Comparison of ENCODE assay signal across 10 mouse cellular contexts in the genomic region with DNA sequence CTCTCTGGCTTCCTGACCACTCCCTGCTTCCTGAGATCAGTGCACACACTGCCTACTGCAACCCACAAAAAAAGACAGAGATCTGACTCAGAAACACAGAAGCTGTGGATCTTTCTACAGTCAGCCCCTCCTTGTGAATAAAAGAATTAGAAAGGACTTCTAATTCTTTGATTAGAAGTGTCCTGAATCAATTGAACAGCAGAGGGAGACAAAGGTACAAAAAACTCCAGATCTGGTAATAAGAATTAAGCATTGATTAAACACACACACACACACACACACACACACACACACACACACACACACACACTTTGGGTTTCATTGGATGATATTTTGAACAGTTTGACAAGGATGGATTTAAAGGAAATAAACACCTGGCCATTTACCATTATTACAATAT. TPM values are rescaled to one million over a fixed set of nuclear protein-coding genes. Genes with fewer than 3 reads are reported as not detected.
DNase-seq lines count a peak whose midpoint lies in the region; ATAC-seq and TF ChIP-seq lines count a peak whose summit lies in the region.
"Had no signal": no experiment of that assay in that cellular context is flagged by ENCODE, and none has a peak within 500 bp of the region (broad histone marks: within the 10 kb centered on the region; RNA-seq: fewer than 3 reads in every experiment).

No protein-coding gene starts in this region.

- no peaks in the 10 kb centered on the region for H3K36me3 ChIP-seq in liver, postnatal 0 days (replicated peaks; ENCODE audit: insufficient read depth, low read length)
- no peaks in the 10 kb centered on the region for H3K36me3 ChIP-seq in hindbrain, postnatal 0 days (ENCODE audit: insufficient read depth, low read length)
- H3K36me3 ChIP-seq: embryonic facial prominence, embryonic 13.5 days; liver, embryonic 13.5 days had no signal

- peak; percentile 17; the same call in 1 of the 2 replicates for TF ChIP-seq CTCF in liver, postnatal 0 days (IDR thresholded peaks at IDR 0.05; ENCODE audit: low read depth)
- TF ChIP-seq CTCF in hindbrain, postnatal 0 days (IDR thresholded peaks at IDR 0.05; ENCODE audit: low read depth): peak; percentile 50

- H3K9me3 ChIP-seq in liver, postnatal 0 days (ENCODE audit: low read length): no peaks in the 10 kb centered on the region
- H3K9me3 ChIP-seq in hindbrain, postnatal 0 days (ENCODE audit: low read length): no peaks in the 10 kb centered on the region
- H3K9me3 ChIP-seq: embryonic facial prominence, embryonic 13.5 days; liver, embryonic 13.5 days had no signal

- H3K27me3 ChIP-seq in liver, postnatal 0 days (ENCODE audit: insufficient read depth, low read length): no peaks in the 10 kb centered on the region
- H3K27me3 ChIP-seq in hindbrain, postnatal 0 days (ENCODE audit: insufficient read depth, low read length): no peaks in the 10 kb centered on the region
- H3K27me3 ChIP-seq: embryonic facial prominence, embryonic 13.5 days; liver, embryonic 13.5 days had no signal

- intact Hi-C loops in heart, postnatal 36 days (cut with DNase I): no loop called here

- no peak for ATAC-seq in liver, postnatal 0 days
- ATAC-seq in hindbrain, postnatal 0 days: 0 out of 2 replicates have a peak, but pooled peaks have one; percentile 53

- no peak overlapping the region for H3K27ac ChIP-seq in liver, postnatal 0 days (ENCODE audit: low read depth)
- no peak overlapping the region for H3K27ac ChIP-seq in hindbrain, postnatal 0 days
- H3K27ac ChIP-seq: embryonic facial prominence, embryonic 13.5 days; liver, embryonic 13.5 days had no signal

- H3K4me2 ChIP-seq in liver, postnatal 0 days (ENCODE audit: low read depth, low read length): no peak overlapping the region
- H3K4me2 ChIP-seq in hindbrain, postnatal 0 days (ENCODE audit: low read depth, low read length): no peak overlapping the region
- H3K4me2 ChIP-seq: embryonic facial prominence, embryonic 13.5 days; liver, embryonic 13.5 days had no signal

- DNase-seq in heart, adult 8-10 months (ENCODE audit: low spot score): peak; percentile 21
- no peak for DNase-seq in heart, postnatal 36 days
- DNase-seq in liver, postnatal 0 days: no peak
- DNase-seq in liver (no peak), NIH3T3 (ENCODE audit: low read depth) (peak; percentile 71)
- peak; percentile 63 for DNase-seq in hindbrain, postnatal 0 days (ENCODE audit: low spot score)
- DNase-seq in testis, postnatal 14 days (ENCODE audit: low spot score): no peak
- DNase-seq: liver, embryonic 13.5 days had no signal

- no peak overlapping the region for H3K4me3 ChIP-seq in liver, postnatal 0 days (ENCODE audit: low read depth, low read length)
- H3K4me3 ChIP-seq in hindbrain, postnatal 0 days (ENCODE audit: low read length): no peak overlapping the region
- H3K4me3 ChIP-seq: embryonic facial prominence, embryonic 13.5 days; liver, embryonic 13.5 days had no signal

- no peaks in the 10 kb centered on the region for H3K4me1 ChIP-seq in liver, postnatal 0 days (ENCODE audit: insufficient read depth)
- no peaks in the 10 kb centered on the region for H3K4me1 ChIP-seq in hindbrain, postnatal 0 days (ENCODE audit: insufficient read depth, low read length)
- H3K4me1 ChIP-seq: embryonic facial prominence, embryonic 13.5 days; liver, embryonic 13.5 days had no signal

- H3K9ac ChIP-seq in liver, postnatal 0 days (replicated peaks): no peak overlapping the region
- no peak overlapping the region for H3K9ac ChIP-seq in hindbrain, postnatal 0 days (replicated peaks; ENCODE audit: low read length)
- H3K9ac ChIP-seq: embryonic facial prominence, embryonic 13.5 days; liver, embryonic 13.5 days had no signal

- TF ChIP-seq EP300 in liver, postnatal 0 days (IDR thresholded peaks at IDR 0.05; ENCODE audit: low read depth): no peak

RNA-seq across cellular contexts. Expression of a gene that starts 24.2 kb away (rescaled TPM):
- 1 to 10 TPM; 1.8 to 4.0 (median 2.5) TPM for total RNA-seq in heart, adult 8-10 months (2022)
- total RNA-seq in heart, postnatal 36 days (2021): 1 to 10 TPM; 3.6 to 6.0 TPM
- 0.12 and 0.19 TPM in 2 replicates for polyA plus RNA-seq in liver, postnatal 0 days (2015; fragmentation: Nextera tagmentation; extraction: Ambion mirVana)
- 0.11 and 0.42 TPM in 2 replicates for total RNA-seq in hindbrain, postnatal 0 days (2014; rRNA removed)
- polyA plus RNA-seq in hindbrain, postnatal 0 days (2015; fragmentation: Nextera tagmentation; extraction: Ambion mirVana): 0.91 and 1.2 TPM in 2 replicates

RNA-seq across cellular contexts. Expression of a gene that starts 54.4 kb away (rescaled TPM):
- 1 to 10 TPM in 1 of 4 experiments, under 1 TPM in 1, not detected in 2; 0.53 to 6.9 TPM for total RNA-seq in heart, adult 8-10 months (2022)
- total RNA-seq in heart, postnatal 36 days (2021): under 1 TPM; 0.64 to 0.89 TPM
- polyA plus RNA-seq in liver, postnatal 0 days (2015; fragmentation: Nextera tagmentation; extraction: Ambion mirVana): 3.6 and 3.7 TPM in 2 replicates
- total RNA-seq in hindbrain, postnatal 0 days (2014; rRNA removed): 0.05 TPM in 1 of 2 replicates, not detected in the other
- polyA plus RNA-seq in hindbrain, postnatal 0 days (2015; fragmentation: Nextera tagmentation; extraction: Ambion mirVana): 0.09 and 0.28 TPM in 2 replicates
- total RNA-seq: layer of hippocampus, adult 18-20 months had no signal

Comparison
In these comparisons a context has a peak if more than half of its experiments do, and no peak if none do; other contexts are left out.
1. DNase-seq: peak in heart, adult 8-10 months (single experiment), NIH3T3 (single experiment) and hindbrain, postnatal 0 days (single experiment); none in heart, postnatal 36 days (0 of 2), liver, postnatal 0 days (single experiment), liver (single experiment) and testis, postnatal 14 days (single experiment).